Comparison of ENCODE assay signal across 13 mouse cellular contexts in genomic region chr12:91495497-91496225, GRCm38 (mm10).
DNase-seq lines count a peak whose midpoint lies in the region; ATAC-seq lines count a peak whose summit lies in the region.
"Had no signal": no experiment of that assay in that cellular context is flagged by ENCODE, and none has a peak within 500 bp of the region (broad histone marks: within the 10 kb centered on the region; RNA-seq: fewer than 3 reads in every experiment).

No protein-coding gene starts in this region.

- H3K4me3 ChIP-seq in heart, embryonic 13.5 days: no peak overlapping the region
- H3K4me3 ChIP-seq in embryonic facial prominence, embryonic 10.5 days: no peak overlapping the region
- no peak overlapping the region for H3K4me3 ChIP-seq in hindbrain, embryonic 11.5 days (ENCODE audit: low read depth, low read length)
- H3K4me3 ChIP-seq in midbrain, embryonic 14.5 days (replicated peaks; ENCODE audit: low read depth, low read length): no peak overlapping the region
- H3K4me3 ChIP-seq: heart, embryonic 10.5 days; hindbrain, embryonic 15.5 days had no signal

- H3K36me3 ChIP-seq in heart, embryonic 13.5 days: no peaks in the 10 kb centered on the region
- H3K36me3 ChIP-seq in embryonic facial prominence, embryonic 10.5 days (replicated peaks): no peaks in the 10 kb centered on the region
- H3K36me3 ChIP-seq in hindbrain, embryonic 11.5 days (ENCODE audit: control insufficient read depth, insufficient read depth, low read length): no peaks in the 10 kb centered on the region
- no peaks in the 10 kb centered on the region for H3K36me3 ChIP-seq in midbrain, embryonic 14.5 days (ENCODE audit: control insufficient read depth, insufficient read depth, low read length)
- H3K36me3 ChIP-seq: heart, embryonic 10.5 days; hindbrain, embryonic 15.5 days had no signal

- peak overlapping the region; percentile 31 for H3K4me2 ChIP-seq in heart, embryonic 13.5 days
- H3K4me2 ChIP-seq in hindbrain, embryonic 11.5 days (replicated peaks; ENCODE audit: low read depth, low read length): no peak overlapping the region
- H3K4me2 ChIP-seq in midbrain, embryonic 14.5 days (ENCODE audit: low read length): peak overlapping the region; percentile 16
- H3K4me2 ChIP-seq: hindbrain, embryonic 15.5 days had no signal

- no peaks in the 10 kb centered on the region for H3K27me3 ChIP-seq in heart, embryonic 13.5 days (replicated peaks)
- H3K27me3 ChIP-seq in embryonic facial prominence, embryonic 10.5 days (replicated peaks; ENCODE audit: low read depth, poor library complexity, severe bottlenecking): no peaks in the 10 kb centered on the region
- no peaks in the 10 kb centered on the region for H3K27me3 ChIP-seq in hindbrain, embryonic 11.5 days (ENCODE audit: control insufficient read depth, insufficient read depth, low read length)
- no peaks in the 10 kb centered on the region for H3K27me3 ChIP-seq in midbrain, embryonic 14.5 days (ENCODE audit: control insufficient read depth, insufficient read depth, low read length)
- H3K27me3 ChIP-seq: hindbrain, embryonic 15.5 days had no signal

- H3K9me3 ChIP-seq in heart, embryonic 13.5 days: no peaks in the 10 kb centered on the region
- H3K9me3 ChIP-seq in embryonic facial prominence, embryonic 10.5 days: no peaks in the 10 kb centered on the region
- no peaks in the 10 kb centered on the region for H3K9me3 ChIP-seq in hindbrain, embryonic 11.5 days (ENCODE audit: control insufficient read depth, low read length)
- H3K9me3 ChIP-seq in midbrain, embryonic 14.5 days (ENCODE audit: control insufficient read depth, low read length): no peaks in the 10 kb centered on the region
- H3K9me3 ChIP-seq: heart, embryonic 10.5 days; hindbrain, embryonic 15.5 days had no signal

- H3K27ac ChIP-seq in heart, embryonic 13.5 days (replicated peaks): no peak overlapping the region
- peak overlapping the region; percentile 63 for H3K27ac ChIP-seq in embryonic facial prominence, embryonic 10.5 days (replicated peaks)
- H3K27ac ChIP-seq in hindbrain, embryonic 11.5 days (ENCODE audit: low read depth, low read length): no peak overlapping the region
- no peak overlapping the region for H3K27ac ChIP-seq in midbrain, embryonic 14.5 days (replicated peaks; ENCODE audit: low read depth, low read length)
- H3K27ac ChIP-seq: heart, embryonic 10.5 days; hindbrain, embryonic 15.5 days; liver, embryonic 14.5 days had no signal

- DNase-seq in heart, postnatal 4 days: no peak
- DNase-seq in embryonic facial prominence, embryonic 10.5 days (ENCODE audit: low spot score): no peak
- DNase-seq in hindbrain, embryonic 11.5 days (ENCODE audit: low spot score): no peak
- DNase-seq in midbrain, embryonic 14.5 days: peak; percentile 47
- no peak for DNase-seq in adrenal gland, postnatal 25 days
- no peak for DNase-seq in MN1 (ENCODE audit: low spot score)
- DNase-seq in thymus, postnatal 4 days: no peak
- DNase-seq: gastrocnemius, postnatal 10 days; right cerebral cortex, adult 18-20 months had no signal

- WGBS in heart, embryonic 13.5 days: 47% methylated on average over 11 of the region's 11 CpGs
- WGBS in embryonic facial prominence, embryonic 10.5 days: 60% methylated on average over 11 of the region's 11 CpGs
- WGBS in hindbrain, embryonic 11.5 days: 67% methylated on average over 10 of the region's 11 CpGs
- WGBS in midbrain, embryonic 14.5 days: 41% methylated on average over 11 of the region's 11 CpGs

- H3K4me1 ChIP-seq in heart, embryonic 13.5 days: no peaks in the 10 kb centered on the region
- peaks cover 11% of the 10 kb centered on the region for H3K4me1 ChIP-seq in embryonic facial prominence, embryonic 10.5 days
- H3K4me1 ChIP-seq in hindbrain, embryonic 11.5 days (replicated peaks; ENCODE audit: control insufficient read depth, insufficient read depth, low read length): no peaks in the 10 kb centered on the region
- 0 out of 2 replicates have a peak, but pooled peaks cover 4% of the 10 kb centered on the region for H3K4me1 ChIP-seq in midbrain, embryonic 14.5 days (ENCODE audit: control insufficient read depth, insufficient read depth, low read length)
- H3K4me1 ChIP-seq: heart, embryonic 10.5 days had no signal

- no peak for ATAC-seq in heart, embryonic 13.5 days (ENCODE audit: extremely low read depth, insufficient number of reproducible peaks, low FRiP score, low TSS enrichment)
- ATAC-seq in hindbrain, embryonic 11.5 days (ENCODE audit: low FRiP score): peak; percentile 59
- ATAC-seq in midbrain, embryonic 14.5 days (ENCODE audit: low FRiP score, low TSS enrichment): no peak

- no peak overlapping the region for H3K9ac ChIP-seq in heart, embryonic 13.5 days
- no peak overlapping the region for H3K9ac ChIP-seq in hindbrain, embryonic 11.5 days (ENCODE audit: low read depth, low read length)
- no peak overlapping the region for H3K9ac ChIP-seq in midbrain, embryonic 14.5 days (replicated peaks; ENCODE audit: low read length)
- H3K9ac ChIP-seq: hindbrain, embryonic 15.5 days; liver, embryonic 14.5 days had no signal
